Mouse (Mus musculus): ENCODE data around the gene Abr. TPM values are rescaled to one million over a fixed set of nuclear protein-coding genes. Genes with fewer than 3 reads are reported as not detected.

The Abr gene
- polyA plus RNA-seq, 1 experiment from 2014 or later, result 113 TPM

GRCm38 (mm10) chr11:76494360-76495126, 127.6 kb downstream of the Abr start:
- no peaks in the 10 kb centered on the region for H3K27me3 ChIP-seq
- peak overlapping the region; percentile 80 for H3K9ac ChIP-seq
- peak overlapping the region; percentile 95 for H3K27ac ChIP-seq (replicated peaks)
- no peaks in the 10 kb centered on the region for H3K36me3 ChIP-seq
- peak overlapping the region; percentile 64 for H3K4me3 ChIP-seq
- ATAC-seq (ENCODE audit: low FRiP score, low read depth), result peak; percentile 69
- H3K9me3 ChIP-seq, result no peaks in the 10 kb centered on the region
- H3K4me1 ChIP-seq (replicated peaks), result peaks cover 55% of the 10 kb centered on the region
- H3K4me2 ChIP-seq, result peak overlapping the region; percentile 91
- WGBS, result under 1% methylated on average over 59 of the region's 67 CpGs

- Histone ChIP-seq H3K9me3 (no peaks in the 10 kb centered on the region), H3K36me3 (no peaks in the 10 kb centered on the region), H3K9ac (peak overlapping the region; percentile 80), H3K4me2 (peak overlapping the region; percentile 91), H3K4me3 (peak overlapping the region; percentile 64), H3K27ac (replicated peaks) (peak overlapping the region; percentile 95), H3K27me3 (no peaks in the 10 kb centered on the region), H3K4me1 (replicated peaks) (peaks cover 62% of the 10 kb centered on the region)
- 2% methylated on average over 6 of the region's 6 CpGs for WGBS
- peak; percentile 55 for ATAC-seq (ENCODE audit: low FRiP score, low read depth)
Measured at GRCm38 (mm10) chr11:76493811-76494274, 128.3 kb downstream of the Abr start.

GRCm38 (mm10) chr11:76493167-76493566, 128.9 kb downstream of the Abr start:
- Histone ChIP-seq H3K9ac (peak overlapping the region; percentile 80), H3K27me3 (no peaks in the 10 kb centered on the region), H3K4me2 (peak overlapping the region; percentile 91), H3K36me3 (no peaks in the 10 kb centered on the region), H3K27ac (replicated peaks) (peak overlapping the region; percentile 95), H3K4me1 (replicated peaks) (peaks cover 63% of the 10 kb centered on the region), H3K9me3 (no peaks in the 10 kb centered on the region), H3K4me3 (peak overlapping the region; percentile 64)
- 59% methylated on average over 4 of the region's 4 CpGs for WGBS
- ATAC-seq (ENCODE audit: low FRiP score, low read depth), result no peak

- Histone ChIP-seq H3K4me2 (peak overlapping the region; percentile 91), H3K9ac (no peak overlapping the region; the same call in 1 of the 2 replicates)
Measured at GRCm38 (mm10) chr11:76491817-76492216, 130.3 kb downstream of the Abr start.

GRCm38 (mm10) chr11:76489407-76489806, 132.7 kb downstream of the Abr start:
- no peaks in the 10 kb centered on the region for H3K36me3 ChIP-seq
- no peak overlapping the region for H3K27ac ChIP-seq (replicated peaks)
- H3K4me3 ChIP-seq, result no peak overlapping the region
- no peaks in the 10 kb centered on the region for H3K27me3 ChIP-seq
- H3K9ac ChIP-seq, result no peak overlapping the region
- WGBS, result 71% methylated on average over 6 of the region's 6 CpGs
- peaks cover 59% of the 10 kb centered on the region for H3K4me1 ChIP-seq (replicated peaks)
- H3K9me3 ChIP-seq, result no peaks in the 10 kb centered on the region
- ATAC-seq (ENCODE audit: low FRiP score, low read depth), result no peak
- no peak overlapping the region for H3K4me2 ChIP-seq

More at GRCm38 (mm10) chr11:76491817-76492216, 130.3 kb downstream of the Abr start:
- Histone ChIP-seq H3K27ac (replicated peaks) (no peak overlapping the region), H3K27me3 (no peaks in the 10 kb centered on the region), H3K36me3 (no peaks in the 10 kb centered on the region), H3K4me3 (no peak overlapping the region), H3K4me1 (replicated peaks) (peaks cover 68% of the 10 kb centered on the region), H3K9me3 (no peaks in the 10 kb centered on the region)
- ATAC-seq (ENCODE audit: low FRiP score, low read depth), result no peak
- WGBS, result 59% methylated on average over 9 of the region's 9 CpGs

- no peak overlapping the region for H3K4me3 ChIP-seq
- H3K27ac ChIP-seq (replicated peaks), result no peak overlapping the region
- no peak for ATAC-seq (ENCODE audit: low FRiP score, low read depth)
- no peaks in the 10 kb centered on the region for H3K36me3 ChIP-seq
- no peak overlapping the region for H3K9ac ChIP-seq
- H3K4me2 ChIP-seq, result no peak overlapping the region
- H3K9me3 ChIP-seq, result no peaks in the 10 kb centered on the region
- WGBS, result 78% methylated on average over 5 of the region's 5 CpGs
- H3K27me3 ChIP-seq, result no peaks in the 10 kb centered on the region
- H3K4me1 ChIP-seq (replicated peaks), result peaks cover 44% of the 10 kb centered on the region
Measured at GRCm38 (mm10) chr11:76487024-76487423, 135.1 kb downstream of the Abr start.

GRCm38 (mm10) chr11:76484033-76484432, 138.1 kb downstream of the Abr start:
- Histone ChIP-seq H3K9ac (no peak overlapping the region), H3K4me1 (replicated peaks) (peaks cover 14% of the 10 kb centered on the region; the same call in 1 of the 2 replicates), H3K27ac (replicated peaks) (no peak overlapping the region), H3K36me3 (peaks cover under 1% of the 10 kb centered on the region), H3K9me3 (no peaks in the 10 kb centered on the region), H3K4me2 (no peak overlapping the region), H3K27me3 (no peaks in the 10 kb centered on the region), H3K4me3 (no peak overlapping the region)
- no peak for ATAC-seq (ENCODE audit: low FRiP score, low read depth)
- 96% methylated on average over 2 of the region's 2 CpGs for WGBS

- no peak overlapping the region for H3K27ac ChIP-seq (replicated peaks)
- no peak overlapping the region for H3K4me2 ChIP-seq
- H3K9me3 ChIP-seq, result no peaks in the 10 kb centered on the region
- H3K36me3 ChIP-seq, result peaks cover 8% of the 10 kb centered on the region
- peaks cover 12% of the 10 kb centered on the region; the same call in 1 of the 2 replicates for H3K4me1 ChIP-seq (replicated peaks)
- WGBS, result 44% methylated on average over 4 of the region's 4 CpGs
- no peak for ATAC-seq (ENCODE audit: low FRiP score, low read depth)
- H3K4me3 ChIP-seq, result no peak overlapping the region
- H3K9ac ChIP-seq, result no peak overlapping the region
- H3K27me3 ChIP-seq, result no peaks in the 10 kb centered on the region
Measured at GRCm38 (mm10) chr11:76483171-76483727, 138.9 kb downstream of the Abr start.

- H3K9me3 ChIP-seq, result no peaks in the 10 kb centered on the region
- no peak overlapping the region for H3K4me2 ChIP-seq
- H3K36me3 ChIP-seq, result peaks cover 13% of the 10 kb centered on the region
- ATAC-seq (ENCODE audit: low FRiP score, low read depth), result no peak
- WGBS, result 64% methylated on average over 5 of the region's 5 CpGs
- no peaks in the 10 kb centered on the region for H3K27me3 ChIP-seq
- H3K4me1 ChIP-seq (replicated peaks), result peaks cover 15% of the 10 kb centered on the region
- H3K4me3 ChIP-seq, result no peak overlapping the region
- H3K27ac ChIP-seq (replicated peaks), result no peak overlapping the region
- no peak overlapping the region for H3K9ac ChIP-seq
Measured at GRCm38 (mm10) chr11:76482697-76483096, 139.4 kb downstream of the Abr start.

GRCm38 (mm10) chr11:76482183-76482582, 139.9 kb downstream of the Abr start:
- ATAC-seq (ENCODE audit: low FRiP score, low read depth), result no peak
- peaks cover 13% of the 10 kb centered on the region for H3K36me3 ChIP-seq
- no peaks in the 10 kb centered on the region for H3K27me3 ChIP-seq
- no peak overlapping the region for H3K27ac ChIP-seq (replicated peaks)
- H3K9ac ChIP-seq, result no peak overlapping the region
- peaks cover 17% of the 10 kb centered on the region for H3K4me1 ChIP-seq (replicated peaks)
- H3K9me3 ChIP-seq, result no peaks in the 10 kb centered on the region
- no peak overlapping the region for H3K4me3 ChIP-seq
- WGBS, result 70% methylated on average over 5 of the region's 5 CpGs
- H3K4me2 ChIP-seq, result no peak overlapping the region

- H3K4me3 ChIP-seq, result no peak overlapping the region
- H3K27me3 ChIP-seq, result no peaks in the 10 kb centered on the region
- WGBS, result 95% methylated on average over 4 of the region's 4 CpGs
- H3K4me1 ChIP-seq (replicated peaks), result peaks cover 25% of the 10 kb centered on the region
- H3K4me2 ChIP-seq, result no peak overlapping the region
- H3K36me3 ChIP-seq, result peaks cover 13% of the 10 kb centered on the region
- no peak overlapping the region for H3K27ac ChIP-seq (replicated peaks)
- no peak overlapping the region for H3K9ac ChIP-seq
- H3K9me3 ChIP-seq, result no peaks in the 10 kb centered on the region
- ATAC-seq (ENCODE audit: low FRiP score, low read depth), result no peak
Measured at GRCm38 (mm10) chr11:76479729-76480128, 142.4 kb downstream of the Abr start.
